Mouse (Mus musculus) forebrain, embryonic 10.5 days (tissue): ENCODE data around the gene Glg1. TPM values are rescaled to one million over a fixed set of nuclear protein-coding genes. Genes with fewer than 3 reads are reported as not detected.
A peak's percentile ranks its signal among the peaks of the same experiment; 100 is the strongest.
"Not testable (repeated sequence)": the region's sequence is repeated elsewhere in the genome, so short reads cannot be mapped to it uniquely, and the experiment has no call there.

Experiments
- DNase-seq: peaks from one replicate; pipeline ENCODE4 v3.0.0-alpha.2; 2017; ENCODE audit warnings: low spot score; ENCODE audit errors: extremely low spot score
- H3K27ac ChIP-seq: fragments of 300-500 bp; sonication (generic); 2 replicates; pipeline ENCODE4 v1.5.1; 2016; ENCODE audit warnings: mild to moderate bottlenecking
- H3K27me3 ChIP-seq: fragments of 300-500 bp; sonication (generic); 2 replicates; pipeline ENCODE4 v1.6.1; 2016; ENCODE audit warnings: mild to moderate bottlenecking; ENCODE audit not compliant: poor library complexity, severe bottlenecking
- H3K36me3 ChIP-seq: fragments of 300-500 bp; sonication (generic); replicated peaks from 2 replicates; pipeline ENCODE4 v1.6.1; 2016; ENCODE audit warnings: mild to moderate bottlenecking, moderate library complexity
- H3K4me1 ChIP-seq: fragments of 300-500 bp; sonication (generic); 2 replicates; pipeline ENCODE4 v1.6.1; 2016
- H3K4me3 ChIP-seq: fragments of 300-500 bp; sonication (generic); 2 replicates; pipeline ENCODE4 v1.5.1; 2016; ENCODE audit warnings: mild to moderate bottlenecking, moderate library complexity
- H3K9me3 ChIP-seq: fragments of 300-500 bp; sonication (generic); 2 replicates; pipeline ENCODE4 v1.6.1; 2016; ENCODE audit warnings: mild to moderate bottlenecking, moderate library complexity
- WGBS: fragments of 180-500 bp; shearing (Covaris S2); methylation state at CpG from one replicate; pipeline ENCODE4 v1.1.7; 2016; 5-methylcytosine and 5-hydroxymethylcytosine counted together
- polyA plus RNA-seq: library from polyadenylated mRNA; unstranded; fragments of >200 nt; fragmentation: Nextera tagmentation; extraction: Ambion mirVana; gene quantifications from 2 replicates; pipeline ENCODE4 v1.2.1, GENCODE M21; 2016

Gene Glg1
- polyA plus RNA-seq: 53.0 and 57.0 TPM in 2 replicates

DNA sequence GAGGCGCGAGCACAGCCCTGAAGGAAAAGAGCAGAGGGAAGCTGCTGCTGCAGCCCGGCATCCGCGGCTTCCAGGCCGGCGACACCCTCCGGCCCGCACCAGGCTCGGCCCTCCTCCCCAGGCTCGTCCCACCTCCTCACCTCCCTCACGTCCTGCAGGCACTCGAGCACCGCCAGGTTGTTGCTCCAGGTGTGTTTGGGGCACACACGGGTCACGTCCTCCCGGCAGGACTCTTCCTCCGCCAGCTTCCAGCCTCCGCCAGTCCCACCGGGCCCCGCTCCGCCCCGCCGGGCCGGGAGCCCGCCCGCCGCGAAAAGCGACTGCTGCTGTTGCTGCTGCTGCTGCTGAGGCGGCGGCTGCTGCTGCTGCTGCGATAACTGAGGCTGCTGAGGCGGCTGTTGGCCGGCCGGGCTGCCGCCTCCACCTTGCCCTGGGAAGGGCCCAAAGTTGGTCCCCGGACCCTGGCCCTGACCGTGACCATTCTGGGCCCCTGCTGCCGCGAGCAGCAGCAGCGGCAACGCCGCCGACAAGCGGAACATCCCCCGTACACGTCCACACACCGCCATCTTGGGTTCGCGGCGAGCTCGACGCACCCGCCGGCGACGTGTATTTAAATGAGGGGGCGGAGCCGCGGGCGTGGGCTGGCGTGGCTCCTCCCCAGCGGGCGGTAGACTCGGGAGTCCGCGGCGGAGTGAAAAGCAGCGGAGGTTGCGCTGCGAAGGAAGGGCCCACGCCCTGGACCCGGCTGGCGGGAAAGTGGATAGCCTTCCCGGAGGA lies at the start of gene Glg1:
TSS of gene Glg1 (minus strand) at position 586 of the 777 bp plus-strand sequence.
- Histone ChIP-seq H3K4me1 (peaks cover 15% of the 10 kb centered on the region), H3K9me3 (no peaks in the 10 kb centered on the region)
- under 1% methylated on average over 72 of the region's 76 CpGs for WGBS

DNA sequence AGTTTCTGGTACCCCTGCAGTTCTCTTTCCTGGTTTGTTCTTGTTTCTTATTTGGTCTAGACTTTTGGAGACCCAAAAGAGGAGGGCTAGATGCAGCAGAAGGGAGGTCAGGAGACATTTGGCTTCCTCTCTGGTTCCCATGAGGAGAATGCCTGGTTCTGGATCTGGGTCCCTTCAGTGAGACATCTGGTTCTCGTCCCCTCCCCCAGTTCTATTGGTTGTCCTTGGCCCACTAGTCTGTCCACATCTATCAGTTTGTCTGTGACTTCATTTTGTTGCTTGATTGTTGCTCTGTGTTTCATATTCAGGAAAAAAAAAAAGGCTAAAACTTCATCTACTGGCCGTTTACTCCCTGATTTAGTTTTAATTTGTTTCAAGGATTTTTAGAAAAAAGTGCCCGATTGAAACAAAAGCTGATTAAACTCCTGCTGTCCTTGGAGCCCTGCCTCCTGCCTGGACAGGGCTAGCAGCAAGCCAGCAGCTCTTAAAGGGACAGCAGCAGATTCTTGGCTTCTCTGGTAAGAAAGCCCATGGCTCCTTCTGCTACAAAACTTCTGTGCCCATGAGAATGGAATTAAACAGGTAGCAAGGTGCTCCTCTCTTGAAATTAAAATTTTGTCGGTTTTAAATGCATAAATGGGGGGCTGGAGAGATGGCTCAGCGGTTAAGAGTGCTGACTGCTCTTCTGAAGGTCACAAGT lies 46.2 kb upstream of the Glg1 start:
- DNase-seq: no peak
- H3K4me1 ChIP-seq: 0 out of 2 replicates have a peak, but pooled peaks cover 6% of the 10 kb centered on the region
- 27% methylated on average over 5 of the region's 5 CpGs for WGBS
- H3K4me3 ChIP-seq: no peak overlapping the region
- H3K27ac ChIP-seq: 0 out of 2 replicates have a peak overlapping the region, but pooled peaks have one; percentile 30
- no peaks in the 10 kb centered on the region for H3K9me3 ChIP-seq
- H3K36me3 ChIP-seq: no peaks in the 10 kb centered on the region
- H3K27me3 ChIP-seq: no peaks in the 10 kb centered on the region

More for the DNA sequence above, at the start of gene Glg1:
- Histone ChIP-seq H3K4me3 (peak within 1 kb of the TSS; percentile 92), H3K27me3 (peaks cover 8% of the 10 kb centered on the region), H3K36me3 (peaks cover 25% of the 10 kb centered on the region), H3K27ac (peak within 1 kb of the TSS; percentile 98)
- DNase-seq: peak; percentile 92

DNA sequence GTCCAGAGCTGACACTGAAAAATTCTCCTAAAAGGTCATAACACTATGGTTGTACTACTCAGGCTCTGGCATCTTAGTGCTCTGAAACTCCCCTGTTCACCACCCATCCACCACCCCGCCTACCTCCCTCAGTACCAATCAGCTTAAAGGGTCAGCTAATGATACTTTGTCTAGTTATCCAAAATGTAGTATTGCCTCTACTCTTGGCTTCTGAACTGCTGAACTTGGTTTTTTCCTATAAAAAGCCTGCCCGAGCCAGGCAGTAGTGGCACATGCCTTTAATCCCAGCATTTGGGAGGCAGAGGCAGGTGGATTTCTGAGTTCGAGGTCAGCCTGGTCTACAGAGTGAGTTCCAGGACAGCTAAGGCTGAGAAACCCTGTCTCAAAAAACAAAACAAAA lies 45.3 kb upstream of the Glg1 start:
- no peaks in the 10 kb centered on the region for H3K9me3 ChIP-seq
- H3K4me3 ChIP-seq: no peak overlapping the region
- no peaks in the 10 kb centered on the region for H3K27me3 ChIP-seq
- no peaks in the 10 kb centered on the region for H3K36me3 ChIP-seq
- H3K27ac ChIP-seq: no peak overlapping the region
- 92% methylated on average over 3 of the region's 3 CpGs for WGBS
- no peak for DNase-seq
- 0 out of 2 replicates have a peak, but pooled peaks cover 6% of the 10 kb centered on the region for H3K4me1 ChIP-seq

DNA sequence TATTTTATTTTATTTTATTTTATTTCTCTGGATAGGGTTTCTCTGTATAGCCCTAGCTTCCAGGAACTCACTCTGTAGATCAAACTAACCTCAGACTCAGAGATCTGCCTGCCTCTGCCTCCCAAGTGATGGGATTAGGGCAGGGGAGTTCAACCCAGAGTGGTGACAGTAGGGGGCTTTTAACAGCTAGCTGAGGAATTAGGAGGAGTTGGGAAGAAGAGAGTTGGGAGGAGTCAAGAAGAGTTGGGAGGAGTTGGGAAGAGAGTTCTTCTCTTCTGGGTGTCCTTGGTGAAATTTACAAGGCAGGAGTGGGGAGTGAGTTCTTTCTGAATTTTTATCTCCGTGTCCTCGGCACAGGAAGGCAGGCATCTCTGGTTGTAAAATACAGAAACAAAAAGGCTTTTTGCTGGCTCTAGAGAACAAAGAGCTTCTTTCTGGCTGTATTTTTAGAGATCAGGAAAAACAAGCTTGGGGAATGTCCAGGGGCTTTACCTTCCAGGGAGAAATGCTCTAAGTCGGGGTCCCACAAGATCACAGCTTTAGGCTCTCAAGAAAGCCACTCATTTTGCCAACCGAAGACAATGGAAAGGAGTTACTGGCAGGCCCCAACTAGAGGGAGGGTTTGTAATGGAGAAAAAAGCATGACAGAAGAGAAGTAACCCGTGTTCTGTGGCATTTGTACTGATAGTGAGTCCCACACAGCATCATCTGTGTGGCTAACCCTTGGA lies 44.2 kb upstream of the Glg1 start:
- not testable (repeated sequence) for H3K9me3 ChIP-seq, H3K27me3 ChIP-seq, H3K4me3 ChIP-seq, H3K27ac ChIP-seq, H3K36me3 ChIP-seq, DNase-seq
- H3K4me1 ChIP-seq: peaks cover 16% of the 10 kb centered on the region
- 87% methylated on average over 5 of the region's 5 CpGs for WGBS

DNA sequence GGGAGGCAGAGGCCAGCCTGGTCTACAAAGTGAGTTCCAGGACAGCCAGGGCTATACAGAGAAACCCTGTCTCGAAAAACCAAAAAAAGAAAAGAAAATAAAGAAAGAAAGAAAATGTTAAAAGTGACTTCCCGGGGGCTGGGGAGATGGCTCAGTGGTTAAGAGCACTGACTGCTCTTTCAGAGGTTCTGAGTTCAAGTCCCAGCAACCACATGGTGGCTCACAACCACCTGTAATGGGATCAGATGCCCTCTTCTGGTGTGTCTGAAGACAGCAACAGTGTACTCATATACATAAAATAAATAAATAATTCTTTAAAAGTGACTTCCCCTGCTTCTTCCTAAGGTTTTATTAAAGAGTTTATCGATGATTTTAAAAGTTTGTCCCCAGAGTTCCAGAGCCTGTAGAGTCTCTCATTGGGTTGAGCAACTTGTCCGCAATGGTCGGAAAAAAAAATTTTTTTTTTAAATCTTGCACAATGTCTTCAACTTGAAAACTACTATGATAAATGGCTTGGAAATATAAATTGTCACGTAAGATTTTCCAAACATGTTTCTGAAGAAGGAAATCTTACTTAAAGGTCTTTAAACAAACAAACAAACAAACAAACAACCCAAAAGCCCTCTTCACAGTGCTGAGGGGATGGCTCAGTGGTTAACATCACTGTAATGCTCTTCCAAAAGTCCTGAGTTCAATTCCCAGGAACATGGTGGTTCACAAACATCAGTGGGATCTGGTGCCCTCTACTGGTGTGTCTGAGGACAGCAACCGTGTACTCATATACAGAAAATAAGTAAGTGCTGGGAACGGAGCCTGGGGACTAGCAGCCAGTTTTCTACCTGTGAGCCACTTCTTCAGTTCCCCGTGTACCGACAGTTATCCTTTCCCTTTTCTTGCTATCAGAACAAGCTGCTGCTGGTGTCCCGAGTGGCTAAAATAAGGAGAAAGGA lies 41.9 kb upstream of the Glg1 start:
- Histone ChIP-seq H3K27me3 (no peaks in the 10 kb centered on the region), H3K9me3 (no peaks in the 10 kb centered on the region), H3K36me3 (peaks cover 16% of the 10 kb centered on the region), H3K4me3 (peak overlapping the region; percentile 94), H3K27ac (peak overlapping the region; percentile 99), H3K4me1 (peaks cover 21% of the 10 kb centered on the region)
- no peak for DNase-seq
- WGBS: 68% methylated on average over 11 of the region's 11 CpGs

DNA sequence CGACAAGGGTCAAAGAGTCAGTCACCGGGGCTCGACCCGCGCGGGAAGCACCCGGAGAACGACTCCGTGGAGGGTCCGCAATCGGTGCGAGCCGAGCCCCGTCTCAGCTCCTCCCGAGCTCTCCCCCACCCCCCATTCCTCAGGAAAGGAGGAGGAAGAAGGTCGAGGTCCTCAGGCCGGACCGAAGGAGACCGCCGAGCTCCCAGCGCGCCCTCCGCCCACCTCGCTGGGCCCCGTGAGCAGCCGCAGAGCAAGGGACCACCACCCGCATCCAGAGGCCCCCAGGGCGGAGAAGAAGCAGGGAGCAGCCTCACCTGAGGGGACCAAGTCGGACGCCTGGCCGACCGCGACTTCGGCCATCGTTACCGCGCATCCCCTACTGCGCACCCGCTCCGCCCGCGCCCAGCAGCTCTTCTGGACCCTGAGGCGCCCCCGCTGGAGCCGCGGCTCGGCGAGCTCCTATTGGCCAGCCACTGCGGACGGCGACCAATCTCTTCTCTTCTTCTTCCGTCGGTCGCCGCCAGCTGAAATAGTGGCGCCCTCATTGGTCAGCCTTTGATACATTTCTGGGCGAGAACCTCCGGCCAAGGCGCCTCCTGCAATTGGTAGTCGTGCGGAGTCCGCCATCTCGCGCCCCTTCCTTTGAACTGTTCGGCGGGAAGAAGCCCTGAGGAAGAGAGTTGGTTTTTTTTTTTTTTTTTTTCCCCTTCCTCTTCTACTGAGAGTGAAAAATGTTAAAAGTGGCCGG lies 41.0 kb upstream of the Glg1 start, which contains the start of gene Rfwd3:
TSS of gene Rfwd3 (minus strand) at position 402 of the 748 bp plus-strand sequence.
- peaks cover 18% of the 10 kb centered on the region for H3K4me1 ChIP-seq
- WGBS: 0% methylated on average over 67 of the region's 67 CpGs
- peaks cover 24% of the 10 kb centered on the region for H3K36me3 ChIP-seq
- DNase-seq: peak; percentile 96
- peak within 1 kb of the TSS; percentile 94 for H3K4me3 ChIP-seq
- no peaks in the 10 kb centered on the region for H3K9me3 ChIP-seq
- peak within 1 kb of the TSS; percentile 99 for H3K27ac ChIP-seq
- H3K27me3 ChIP-seq: no peaks in the 10 kb centered on the region

DNA sequence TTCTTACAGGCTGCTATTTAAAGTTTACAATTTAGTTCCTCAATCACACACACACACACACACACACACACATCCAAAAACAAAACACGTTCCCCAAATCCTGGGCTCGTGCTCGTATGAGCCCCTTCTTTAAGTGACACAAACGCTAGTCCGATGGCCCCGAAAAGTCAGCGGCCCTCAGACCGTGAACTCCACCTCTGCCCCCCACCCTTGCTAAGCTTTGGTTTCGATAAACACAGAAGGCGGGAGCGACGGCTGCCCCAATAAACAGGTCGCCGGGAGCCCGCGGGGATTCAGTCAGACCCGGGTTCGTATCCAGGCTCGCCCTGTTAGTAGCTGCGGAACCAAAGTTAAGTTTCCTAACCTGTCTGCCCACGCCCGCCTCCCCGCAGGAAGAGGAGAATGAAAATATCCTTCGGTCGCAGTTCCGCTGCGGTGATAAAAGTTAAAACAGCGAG lies 40.4 kb upstream of the Glg1 start:
- H3K27ac ChIP-seq: peak overlapping the region; percentile 99
- under 1% methylated on average over 28 of the region's 28 CpGs for WGBS
- peak; percentile 60 for DNase-seq
- H3K36me3 ChIP-seq: peaks cover 29% of the 10 kb centered on the region
- H3K9me3 ChIP-seq: no peaks in the 10 kb centered on the region
- peaks cover 16% of the 10 kb centered on the region for H3K4me1 ChIP-seq
- H3K4me3 ChIP-seq: peak overlapping the region; percentile 94
- H3K27me3 ChIP-seq: no peaks in the 10 kb centered on the region

DNA sequence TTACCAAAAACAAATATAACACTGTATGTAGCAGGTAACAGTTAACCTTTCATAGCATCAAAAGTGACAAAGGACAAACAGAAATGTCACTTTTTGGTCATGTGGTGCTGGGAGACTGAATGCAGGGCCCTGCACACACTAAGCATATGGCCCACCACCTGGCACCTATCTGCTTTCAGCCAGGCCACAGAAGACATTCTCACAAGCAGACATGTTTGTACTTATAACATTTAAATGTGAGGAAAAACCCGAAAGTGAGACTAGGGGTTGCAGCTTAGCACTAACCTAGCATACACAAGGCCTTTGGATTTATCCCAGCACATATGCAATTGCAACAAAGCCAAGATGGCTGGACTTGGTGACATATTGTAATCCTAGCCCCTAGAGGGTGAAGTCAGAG lies 39.0 kb upstream of the Glg1 start:
- Histone ChIP-seq H3K27ac (no peak overlapping the region), H3K4me1 (peaks cover 16% of the 10 kb centered on the region), H3K36me3 (peaks cover 43% of the 10 kb centered on the region), H3K27me3 (no peaks in the 10 kb centered on the region), H3K4me3 (peak overlapping the region; percentile 94), H3K9me3 (no peaks in the 10 kb centered on the region)
- DNase-seq: no peak
- WGBS: 90% methylated on average over 1 of the region's 1 CpGs

DNA sequence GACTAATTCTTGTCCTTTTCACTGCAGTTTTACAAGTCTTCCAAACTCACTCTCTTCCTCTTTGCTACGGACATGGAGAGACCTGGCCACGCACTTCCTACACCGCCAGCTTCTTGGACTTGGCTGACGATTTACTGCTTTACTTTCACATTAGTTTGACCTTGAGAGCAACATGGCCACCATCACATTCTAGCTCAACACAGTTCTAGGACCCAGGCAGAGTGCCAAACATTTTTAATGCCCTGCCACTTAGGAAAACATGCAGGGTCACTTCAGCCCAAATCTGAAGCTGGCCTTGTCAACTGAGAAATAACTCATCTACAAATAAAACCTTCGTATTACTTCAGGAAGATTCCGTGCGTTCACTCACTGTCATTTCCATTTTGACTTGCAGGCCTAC lies 32.7 kb upstream of the Glg1 start:
- DNase-seq: no peak
- H3K4me1 ChIP-seq: no peaks in the 10 kb centered on the region
- WGBS: 96% methylated on average over 7 of the region's 7 CpGs
- no peaks in the 10 kb centered on the region for H3K9me3 ChIP-seq
- H3K4me3 ChIP-seq: no peak overlapping the region
- H3K27ac ChIP-seq: no peak overlapping the region
- no peaks in the 10 kb centered on the region for H3K27me3 ChIP-seq
- peaks cover 98% of the 10 kb centered on the region for H3K36me3 ChIP-seq

DNA sequence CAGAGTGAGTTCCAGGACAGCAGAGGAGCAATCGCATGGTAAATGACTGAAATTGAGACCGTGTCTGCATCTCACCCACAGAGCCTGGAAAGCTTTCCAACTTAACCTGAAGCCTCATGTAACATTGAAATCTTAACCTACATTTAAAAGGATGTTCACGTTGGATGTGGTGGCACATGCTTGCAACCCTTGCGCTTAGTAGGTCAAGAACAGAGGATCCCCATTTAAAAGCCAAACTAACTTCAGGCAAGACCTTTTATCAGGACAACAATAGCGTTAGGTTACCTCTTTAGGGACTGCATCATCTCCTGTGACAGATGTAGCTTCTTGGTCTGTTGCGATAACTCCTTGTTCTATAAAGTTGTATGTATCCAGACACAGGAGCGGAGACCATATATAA lies 31.6 kb upstream of the Glg1 start:
- Histone ChIP-seq H3K9me3 (no peaks in the 10 kb centered on the region), H3K4me1 (no peaks in the 10 kb centered on the region), H3K27ac (no peak overlapping the region), H3K36me3 (peaks cover 99% of the 10 kb centered on the region), H3K27me3 (no peaks in the 10 kb centered on the region), H3K4me3 (no peak overlapping the region)
- 93% methylated on average over 7 of the region's 7 CpGs for WGBS
- DNase-seq: no peak

DNA sequence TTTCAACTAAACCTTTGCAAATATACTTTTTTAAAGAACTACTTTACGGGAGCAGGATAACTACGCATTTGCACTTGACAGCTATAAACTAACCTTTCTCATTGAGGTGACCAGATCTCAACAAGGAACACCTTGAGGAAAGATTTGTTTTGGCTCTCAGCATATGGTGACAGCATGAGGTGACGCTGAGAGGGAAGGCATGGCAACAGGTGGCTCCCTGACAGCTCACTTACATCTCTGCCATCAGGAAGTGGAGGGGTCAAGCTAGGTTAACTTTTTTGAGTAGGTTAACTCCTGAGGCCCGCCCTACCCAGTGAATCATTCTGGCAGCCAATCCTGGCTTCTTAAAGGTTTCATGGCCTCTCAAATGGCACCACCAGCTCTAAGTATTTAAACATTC lies 26.6 kb upstream of the Glg1 start:
- DNase-seq: no peak
- Histone ChIP-seq H3K27ac (no peak overlapping the region), H3K4me3 (no peak overlapping the region), H3K36me3 (peaks cover 99% of the 10 kb centered on the region), H3K9me3 (no peaks in the 10 kb centered on the region), H3K27me3 (no peaks in the 10 kb centered on the region), H3K4me1 (no peaks in the 10 kb centered on the region)
- 94% methylated on average over 4 of the region's 4 CpGs for WGBS
